Mouse (Mus musculus) c-Kit-positive CD71-negative TER-119-negative erythroid progenitor cells, embryonic 14.5 days (primary cell): ENCODE measurements around the gene Filip1l.

Experiments
- DNase-seq: peaks from one replicate; pipeline ENCODE4 v3.0.0-alpha.2; 2013; ENCODE audit warnings: low read depth

Gene Filip1l

DNA sequence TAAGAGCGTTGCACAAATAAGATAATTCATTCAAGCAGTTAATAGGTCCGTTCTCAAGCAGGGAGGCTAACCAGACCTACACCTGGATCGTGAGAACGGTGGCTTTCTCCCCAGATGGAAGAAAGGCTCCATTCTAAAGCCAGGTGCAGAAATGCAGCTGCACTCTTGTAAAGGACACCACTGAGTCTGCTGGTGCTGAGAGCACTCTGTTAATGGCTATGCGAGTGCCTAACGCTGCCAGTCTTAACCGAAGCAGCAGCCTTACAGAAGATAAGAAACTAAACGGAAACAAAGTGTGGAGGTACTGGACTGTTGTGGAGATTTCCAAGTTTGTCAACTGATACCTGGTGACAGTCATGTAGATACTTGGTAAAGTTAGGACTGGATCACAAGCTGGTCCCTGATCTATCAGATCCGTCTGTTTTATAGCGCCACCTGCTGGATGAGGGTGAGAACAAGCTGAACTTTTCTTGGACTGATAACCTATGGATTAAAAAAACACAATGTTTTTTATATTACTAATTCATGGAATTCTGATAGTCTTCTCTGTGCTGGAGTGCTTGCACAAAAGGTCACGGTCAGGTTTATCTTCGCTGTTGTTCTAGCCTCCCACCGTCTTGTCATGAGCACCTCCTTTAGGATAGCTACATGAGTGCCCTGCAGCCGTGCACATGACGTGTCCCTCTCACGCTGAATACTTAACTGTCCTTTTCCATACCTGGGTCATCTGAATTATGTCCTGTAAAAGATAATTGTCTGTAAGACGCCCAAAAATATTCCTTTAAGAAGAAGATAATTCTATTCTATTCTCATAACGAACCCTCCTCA lies 45.7 kb downstream of the Filip1l start:
- DNase-seq = peak; percentile 59

DNA sequence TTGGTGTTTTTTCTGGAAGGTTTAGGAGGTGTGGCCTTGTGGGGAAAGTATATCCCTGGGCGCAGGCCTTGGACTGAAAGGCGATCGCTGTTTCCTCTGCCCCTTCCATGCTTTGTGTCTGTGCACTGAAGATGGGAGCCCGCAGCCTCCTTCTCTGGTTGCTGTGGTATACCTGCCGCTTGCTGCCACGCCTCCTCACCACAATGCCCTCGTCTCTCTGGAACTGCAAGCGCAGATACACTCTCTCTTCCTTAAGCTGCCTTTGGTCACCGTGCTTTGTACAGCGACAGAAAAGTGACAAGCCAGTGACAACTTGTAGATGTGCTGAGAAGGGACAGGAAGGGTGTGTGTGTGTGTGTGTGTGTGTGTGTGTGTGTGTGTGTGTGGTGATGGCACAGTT lies 46.7 kb downstream of the Filip1l start:
- no peak for DNase-seq

DNA sequence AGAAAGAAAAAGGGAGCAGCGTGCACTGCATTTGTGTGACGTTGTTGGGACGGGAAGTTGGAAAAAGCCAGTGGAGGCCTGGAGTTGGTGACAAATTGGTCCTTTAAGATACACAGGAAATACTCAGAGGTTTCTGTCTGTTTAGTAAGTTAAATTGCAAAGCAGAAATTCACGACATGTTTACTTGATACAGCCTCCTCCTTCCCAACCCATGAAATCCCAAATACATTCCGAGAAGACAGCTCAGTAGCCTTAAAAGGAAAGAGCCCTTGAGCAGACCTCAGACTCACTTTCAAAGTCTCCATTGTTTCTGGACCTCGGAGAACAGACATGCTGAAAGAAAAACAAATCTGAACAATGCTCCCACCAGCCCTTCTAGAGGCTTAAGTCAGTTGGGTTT lies 48.8 kb downstream of the Filip1l start:
- no peak for DNase-seq

DNA sequence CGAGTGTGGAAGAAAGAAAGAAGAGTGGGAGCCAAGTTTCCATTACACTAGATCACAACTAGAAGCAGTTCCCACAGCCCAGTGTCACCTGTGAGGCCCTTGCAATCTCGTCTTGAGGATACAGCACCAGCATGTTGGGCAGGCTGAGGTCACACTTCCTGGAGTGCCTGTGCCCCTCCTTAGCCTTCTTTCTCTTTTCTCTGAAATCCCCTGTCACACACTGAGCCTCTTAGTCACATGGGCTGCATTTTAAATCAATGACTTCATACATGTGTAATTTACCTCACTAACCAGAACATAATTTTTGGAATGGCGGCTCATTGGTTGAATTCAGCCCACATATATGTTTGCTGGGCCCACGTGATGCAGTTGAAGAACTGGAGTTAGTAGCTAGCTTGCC lies 50.0 kb downstream of the Filip1l start:
- DNase-seq = no peak

DNA sequence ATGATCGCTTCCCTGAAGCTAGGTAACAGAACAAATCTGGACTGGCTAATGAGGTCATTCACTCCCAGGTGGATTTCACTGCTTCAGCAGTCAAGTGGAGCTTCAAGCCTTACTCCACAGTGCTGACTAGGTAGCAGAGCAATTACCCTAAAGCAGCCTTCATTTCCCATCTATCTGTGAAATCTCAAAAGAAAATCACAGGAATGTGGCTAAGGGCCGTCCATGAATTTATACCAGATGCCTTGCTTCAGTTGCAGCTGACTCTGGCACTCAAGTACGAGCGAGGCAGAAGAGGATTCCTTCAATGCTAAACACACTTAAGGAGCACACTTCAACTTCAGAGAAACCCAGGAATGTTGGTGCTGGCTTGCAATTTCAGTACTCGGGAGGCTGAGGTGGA lies 50.9 kb downstream of the Filip1l start:
- DNase-seq = no peak

DNA sequence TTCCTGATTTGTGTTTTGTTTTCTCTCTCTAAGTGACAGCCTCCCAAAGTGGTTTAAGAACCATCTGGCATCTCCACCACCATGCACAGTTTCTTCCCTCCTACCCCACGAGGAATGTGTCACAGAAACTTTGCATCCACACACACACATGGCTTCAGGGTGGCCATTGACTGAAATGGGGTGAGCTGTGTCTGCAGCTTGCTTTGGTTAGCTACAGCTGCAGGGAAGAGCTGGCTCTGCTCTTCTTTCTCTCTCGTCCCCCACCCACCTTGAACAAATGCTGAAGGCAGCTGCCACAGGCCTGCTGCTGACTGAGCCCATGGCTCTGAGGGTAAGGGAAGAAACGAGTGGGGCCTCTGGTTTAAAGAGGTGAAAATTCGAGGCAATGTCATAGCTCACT lies 59.9 kb downstream of the Filip1l start:
- no peak for DNase-seq

DNA sequence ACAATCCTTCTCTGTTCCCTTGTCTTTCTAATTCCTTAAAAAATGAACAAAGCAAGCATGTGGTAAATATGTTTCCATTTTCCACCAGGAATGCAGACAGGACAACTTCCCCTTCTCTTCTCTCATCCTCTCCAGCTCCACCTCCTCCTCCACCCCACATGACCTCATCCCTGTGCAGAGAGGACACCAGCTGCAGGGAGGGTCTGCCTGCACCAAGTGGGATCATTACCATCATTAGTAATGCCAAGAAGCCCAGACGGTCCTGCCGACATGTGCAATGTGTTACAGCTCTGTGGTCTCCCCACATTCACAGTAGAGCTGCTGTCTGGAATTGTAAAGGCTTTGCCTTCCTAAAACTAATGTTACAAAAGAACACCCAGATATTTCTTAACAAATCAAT lies 63.2 kb downstream of the Filip1l start:
- no peak for DNase-seq

DNA sequence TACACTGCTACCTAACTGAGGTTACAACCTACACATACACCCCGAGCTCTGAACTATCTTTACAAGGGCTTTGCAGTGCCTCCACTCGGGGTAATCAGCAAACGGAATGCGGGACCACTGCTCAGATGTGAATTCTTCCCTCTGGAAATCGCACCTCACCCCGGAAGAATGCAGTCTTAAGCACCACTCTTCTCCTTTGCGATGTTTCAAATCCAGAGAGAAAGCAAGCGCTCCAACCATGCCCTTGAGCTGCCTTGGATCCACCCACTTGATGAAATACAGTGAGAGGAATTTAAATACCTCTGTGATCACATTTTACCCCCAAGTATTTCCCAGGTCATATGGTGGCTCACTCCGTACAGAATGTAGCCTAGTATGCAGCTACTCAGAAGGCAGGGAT lies 64.1 kb downstream of the Filip1l start:
- no peak for DNase-seq

DNA sequence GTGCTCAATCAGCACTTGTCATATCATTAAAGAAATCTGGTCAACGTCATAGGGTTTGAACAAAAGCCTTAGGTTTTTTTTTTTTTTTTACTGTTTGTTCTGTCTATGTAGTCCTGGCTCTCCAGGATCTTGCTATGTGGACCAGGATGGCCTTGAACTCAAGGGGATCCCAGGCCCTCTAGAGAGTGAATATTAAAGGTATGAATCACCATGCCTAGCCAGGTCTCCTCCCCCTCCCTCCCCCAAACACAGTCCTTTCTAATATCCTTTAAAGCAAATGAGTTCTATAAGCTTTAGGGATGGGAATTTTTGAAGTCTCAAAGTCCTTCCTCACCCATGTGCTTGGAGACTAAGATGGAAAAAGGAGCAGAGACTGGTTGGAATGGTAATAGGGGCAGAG lies 65.1 kb downstream of the Filip1l start:
- no peak for DNase-seq

DNA sequence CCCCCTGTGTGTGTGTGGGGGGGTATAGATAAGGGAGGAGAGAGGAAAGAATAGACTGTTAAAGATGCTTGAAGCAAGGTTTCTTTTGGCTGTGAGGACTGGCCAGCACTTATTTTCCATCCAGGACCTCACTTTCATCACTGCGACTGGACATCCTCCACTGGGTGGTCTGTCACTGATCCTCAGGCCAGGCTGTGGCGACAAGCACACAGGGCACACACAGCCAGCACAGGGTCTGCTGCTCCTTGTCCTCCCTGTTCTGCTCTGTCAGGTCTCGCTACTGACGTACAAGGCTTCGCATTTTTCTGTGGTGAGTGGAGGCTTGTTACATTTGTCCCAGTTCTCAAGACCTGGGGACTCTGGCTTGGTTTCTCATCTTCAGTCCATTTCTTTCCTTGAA lies 66.4 kb downstream of the Filip1l start:
- no peak for DNase-seq

DNA sequence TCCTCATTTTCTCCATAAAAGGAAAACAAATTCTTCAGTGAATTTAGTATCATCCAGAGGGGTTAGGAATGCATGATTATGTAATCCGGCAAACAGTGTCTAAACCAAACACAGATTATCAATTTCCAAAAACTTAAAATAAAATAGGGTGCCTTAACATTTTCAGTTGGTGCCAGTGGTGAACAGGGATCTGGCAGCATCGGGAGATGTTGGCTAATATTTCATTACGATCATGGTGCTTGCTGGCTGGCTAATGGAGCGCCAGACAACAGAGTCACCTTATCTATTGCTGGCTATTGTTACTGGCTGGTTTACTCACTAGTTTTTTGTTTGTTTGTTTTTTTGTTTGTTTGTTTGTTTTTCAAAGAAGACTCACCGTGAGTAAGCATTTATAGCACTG lies 67.0 kb downstream of the Filip1l start:
- DNase-seq = no peak

DNA sequence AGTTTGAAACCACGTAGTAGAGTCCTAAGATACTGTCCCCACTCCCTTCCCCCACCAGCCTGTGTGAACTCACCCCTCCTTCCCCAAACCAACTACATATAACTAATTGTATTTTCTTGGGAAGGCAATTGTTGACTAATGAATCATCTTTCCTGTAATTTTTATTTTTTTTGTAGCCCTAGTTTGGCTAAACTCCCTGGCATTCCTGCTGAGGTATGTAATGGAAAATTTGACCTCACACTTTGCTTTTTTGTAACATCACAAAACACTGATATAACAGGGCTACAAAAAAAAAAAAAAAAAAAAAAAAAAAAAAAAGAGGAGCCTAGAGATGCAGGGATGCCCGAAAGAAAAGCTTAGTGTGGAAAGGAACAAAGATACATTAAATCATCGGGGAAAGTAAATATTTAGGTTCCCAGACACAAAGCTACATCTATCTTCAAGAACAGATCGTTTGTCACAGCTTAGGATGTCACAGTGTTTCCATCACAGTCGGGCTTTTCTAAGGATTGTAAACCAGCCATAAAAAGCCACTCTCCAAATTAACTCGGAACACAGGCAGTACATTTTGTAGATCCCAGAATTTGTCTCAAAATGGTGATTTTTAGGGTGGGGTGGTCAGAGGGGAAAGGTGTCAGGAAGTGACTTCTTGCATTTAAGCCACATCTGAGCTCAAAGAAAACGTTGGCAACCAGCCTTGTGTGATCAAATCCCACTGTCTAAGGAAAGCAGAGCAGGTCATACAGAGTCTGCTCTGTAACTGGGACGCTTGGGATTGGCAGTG lies 68.1 kb downstream of the Filip1l start:
- no peak for DNase-seq

DNA sequence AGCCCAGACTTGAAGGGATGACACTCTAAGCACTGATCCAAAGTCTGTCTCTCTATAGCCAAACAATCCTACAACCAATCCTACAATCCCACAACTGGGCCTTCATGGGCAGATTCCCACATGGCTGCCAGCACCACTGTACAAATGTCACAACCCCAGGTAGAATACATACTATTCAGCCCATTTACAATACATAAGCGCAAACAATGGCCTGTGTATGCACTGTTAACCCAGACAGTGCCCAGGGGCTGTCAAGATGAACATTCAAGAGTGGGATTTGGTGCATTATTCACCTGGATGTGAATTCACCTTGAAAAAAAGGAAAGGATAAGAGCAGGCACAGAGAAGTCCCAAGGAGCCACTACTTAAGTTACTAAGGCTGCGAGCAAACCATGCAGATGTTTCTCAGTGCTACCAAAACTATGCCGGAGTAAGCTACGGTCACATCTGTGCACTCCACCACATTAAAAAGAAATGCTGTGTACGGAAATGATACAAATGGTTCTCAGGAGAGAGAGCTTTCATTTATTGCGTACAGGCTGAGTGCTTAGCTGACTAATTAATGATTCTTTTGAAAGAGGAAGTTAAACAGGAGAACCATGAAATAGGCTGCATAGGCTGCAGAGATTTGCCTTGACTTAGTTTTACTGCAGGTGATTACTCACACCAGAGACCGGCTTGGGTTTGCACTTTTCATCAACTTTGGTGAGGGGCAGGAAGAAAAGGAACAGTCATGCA lies 69.0 kb downstream of the Filip1l start:
- no peak for DNase-seq

DNA sequence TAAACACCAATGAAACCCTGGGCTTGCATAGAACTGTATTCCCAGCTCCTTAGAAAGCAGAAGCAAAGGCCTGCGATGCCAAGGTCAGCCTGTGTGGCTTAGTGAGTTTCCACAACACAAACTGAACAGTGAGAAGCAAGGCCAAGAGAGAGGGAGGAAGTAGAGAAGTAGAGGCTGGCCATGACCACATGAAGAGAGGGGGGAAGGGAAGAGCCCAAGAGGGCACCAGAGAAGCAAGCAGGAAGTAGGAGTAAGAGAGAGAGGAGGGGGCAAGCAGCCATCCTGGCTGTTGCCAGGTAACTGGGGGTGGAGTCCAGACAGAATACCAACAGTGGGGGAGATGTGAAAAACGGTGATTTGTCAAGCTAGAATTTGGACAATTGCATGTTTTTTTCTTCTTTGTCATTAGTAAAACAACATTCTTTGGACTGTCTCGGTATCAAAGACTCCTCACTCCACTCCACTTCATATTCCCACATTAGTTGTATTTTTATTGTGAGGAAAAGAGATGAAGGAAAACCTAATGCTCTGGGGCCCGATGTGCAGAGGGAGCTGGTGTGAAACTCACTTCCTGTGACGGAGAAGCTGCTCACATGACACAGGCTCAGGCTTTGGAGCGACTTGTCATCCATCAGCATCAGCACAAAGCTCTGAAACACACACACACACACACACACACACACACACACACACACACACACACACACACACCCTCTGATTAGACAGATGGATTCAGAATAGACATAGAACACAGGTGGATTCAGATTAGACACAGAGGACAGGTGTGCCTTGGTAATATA lies 70.3 kb downstream of the Filip1l start:
- DNase-seq = no peak

DNA sequence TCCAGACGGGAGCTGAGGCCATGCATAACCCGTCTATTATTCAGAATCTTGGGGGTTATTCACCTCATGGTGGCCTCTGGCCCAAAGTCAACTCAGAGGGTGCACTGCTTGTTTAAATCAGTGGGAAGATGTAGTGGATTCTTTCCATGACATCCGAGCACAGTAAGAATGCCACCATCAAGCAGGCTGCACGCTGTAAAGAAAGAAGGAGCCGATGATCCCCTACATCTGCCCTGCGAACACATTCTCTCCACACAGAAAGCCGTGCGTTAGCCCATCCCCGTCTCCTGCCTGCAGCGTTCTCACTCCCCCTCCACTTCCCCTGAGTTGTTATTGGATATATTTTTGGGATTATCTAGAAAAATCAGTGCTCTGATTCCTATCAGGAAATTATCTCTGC lies 73.8 kb downstream of the Filip1l start:
- no peak for DNase-seq

DNA sequence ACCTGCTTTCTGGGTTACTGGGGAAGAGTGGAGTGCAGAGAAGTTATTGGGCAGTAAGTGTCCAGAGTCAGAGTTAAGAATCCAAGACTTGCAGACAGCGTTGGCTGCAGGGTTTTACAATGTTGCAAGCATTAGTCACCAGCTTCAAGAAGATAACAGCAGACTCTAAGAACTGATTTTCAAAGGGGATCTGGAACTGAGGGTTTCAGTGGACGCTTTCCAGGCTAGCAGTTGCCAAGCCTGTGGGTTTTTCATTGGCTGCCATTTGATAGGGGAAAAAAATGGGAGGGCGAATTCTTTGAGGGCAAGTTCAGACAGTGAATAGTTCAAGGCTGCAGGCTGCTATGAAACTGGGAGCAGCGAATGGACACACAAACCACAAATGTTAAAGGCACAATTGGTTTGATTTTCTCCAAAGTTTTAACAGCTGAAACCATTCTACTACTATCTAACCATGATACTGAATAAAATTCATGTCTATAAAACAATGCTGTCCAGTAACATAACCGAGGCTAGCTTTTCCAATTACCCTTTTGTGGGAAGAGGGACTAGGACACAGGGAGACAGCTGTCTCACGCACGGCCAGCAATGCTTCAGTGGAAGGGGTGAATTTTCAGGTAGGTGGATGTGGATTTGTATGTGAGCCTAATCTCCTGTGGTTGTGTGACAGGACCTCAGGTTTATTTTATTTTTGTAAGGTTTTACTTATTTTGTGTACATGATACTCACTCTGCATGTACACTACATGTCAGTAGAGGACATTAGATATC lies 74.8 kb downstream of the Filip1l start:
- no peak for DNase-seq

DNA sequence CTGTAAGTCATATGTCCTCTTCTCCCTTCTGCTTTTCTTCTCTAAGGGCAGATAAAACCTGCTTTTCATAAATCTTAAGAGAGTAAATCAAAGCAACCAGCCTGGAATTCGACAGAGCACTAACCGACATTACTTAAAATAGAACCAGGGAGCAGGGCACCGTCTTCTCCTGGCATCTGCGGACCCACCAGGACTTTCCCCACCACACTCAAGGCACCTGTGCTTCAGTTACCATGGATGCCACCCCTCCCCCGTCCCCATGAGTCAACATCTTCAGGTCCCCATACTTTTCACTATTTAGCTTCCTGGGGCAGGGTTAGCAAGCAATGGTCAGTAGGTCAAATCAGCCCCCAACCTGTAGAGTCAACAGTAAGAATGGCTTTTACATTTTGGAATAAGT lies 76.1 kb downstream of the Filip1l start:
- no peak for DNase-seq

DNA sequence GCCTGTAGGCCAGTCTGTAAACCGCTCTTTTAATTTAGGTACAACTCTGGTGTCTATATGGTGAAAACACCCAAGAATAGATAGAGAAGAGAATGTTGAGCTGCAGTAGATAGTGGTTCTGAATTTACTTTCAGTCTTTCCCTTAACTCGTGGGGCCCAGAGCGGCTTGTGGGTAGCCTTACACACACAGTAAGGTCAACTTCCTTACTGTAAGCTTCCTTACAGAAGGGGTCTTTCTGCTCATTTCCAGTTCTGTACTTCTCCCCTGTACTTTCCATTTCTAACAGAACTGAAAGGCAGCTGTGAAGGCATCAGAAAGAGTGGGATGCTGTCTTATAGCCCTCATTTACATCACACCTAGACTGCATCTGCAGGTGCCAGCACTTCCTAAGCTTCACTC lies 78.4 kb downstream of the Filip1l start:
- DNase-seq = no peak

DNA sequence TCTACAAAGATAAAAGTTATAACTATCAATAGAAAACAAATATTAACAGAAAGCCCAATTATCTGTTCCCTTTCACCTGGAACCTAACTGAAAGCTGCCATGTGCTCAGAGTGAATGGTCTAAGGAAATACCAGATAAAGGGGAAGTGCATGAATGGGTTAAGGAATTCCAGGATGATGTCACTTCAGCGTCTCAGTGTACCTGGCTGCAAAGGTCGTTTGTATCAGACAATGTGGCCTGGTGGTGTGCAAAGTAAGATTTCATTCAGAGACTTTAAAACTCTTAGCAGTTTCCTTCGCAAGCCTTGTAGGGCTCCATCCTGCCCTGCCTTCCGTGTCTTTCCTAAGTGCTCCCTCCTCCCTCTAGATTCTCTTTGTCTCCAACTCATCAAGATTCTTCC lies 80.3 kb downstream of the Filip1l start:
- DNase-seq = no peak

DNA sequence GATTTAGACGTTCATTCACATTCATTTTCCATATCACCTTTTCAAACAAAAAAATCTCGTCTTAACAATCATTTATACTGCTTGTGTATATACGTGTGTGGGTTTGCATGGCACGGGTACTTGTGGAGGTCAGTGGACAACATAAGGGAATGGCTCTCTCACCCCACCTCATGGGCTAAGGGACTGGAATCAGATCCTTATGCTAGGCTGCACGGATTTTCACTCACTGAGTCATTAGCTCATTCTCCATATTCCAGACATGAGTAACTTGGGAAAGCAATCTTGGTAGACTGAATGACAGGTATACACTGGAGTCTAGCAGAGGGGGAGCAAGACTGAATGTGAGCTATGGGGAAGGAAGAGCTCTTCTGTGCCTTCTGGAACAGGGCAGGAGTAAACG lies 80.8 kb downstream of the Filip1l start:
- no peak for DNase-seq

DNA sequence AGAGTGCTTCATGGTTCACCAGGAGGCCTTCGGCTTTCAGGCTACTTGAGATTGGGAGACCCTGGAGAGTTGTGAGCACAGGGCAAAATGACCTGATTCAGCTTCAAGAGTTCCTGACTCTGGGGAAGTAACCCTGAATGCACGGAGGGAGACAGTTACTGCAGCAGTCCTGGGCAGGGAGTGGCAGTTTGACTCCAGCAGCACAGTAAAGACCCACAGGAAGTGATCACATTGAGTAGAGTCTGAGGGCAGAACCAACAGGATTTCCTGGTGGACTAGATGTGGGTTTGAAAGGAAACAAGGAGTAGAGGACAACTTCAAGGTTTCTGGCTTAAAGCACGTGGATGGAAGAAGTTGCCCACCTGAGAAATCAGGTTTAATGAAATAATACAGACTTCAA lies 81.7 kb downstream of the Filip1l start:
- DNase-seq = no peak
